Mouse (Mus musculus) myocyte (in vitro differentiated cells): ENCODE data around the gene Srp14.

ENCODE experiments used
- CEBPB ChIP-seq: IDR thresholded peaks from 2 replicates; pipeline ENCODE4 v1.6.1; 2011; ENCODE audit warnings: mild to moderate bottlenecking, moderate library complexity; ENCODE audit not compliant: poor library complexity, insufficient read depth, severe bottlenecking
- E2F4 ChIP-seq: IDR thresholded peaks from one replicate; pipeline ENCODE4 v1.6.1; 2011; ENCODE audit warnings: mild to moderate bottlenecking, control low read depth, moderate library complexity; ENCODE audit not compliant: insufficient read depth
- MYOD1 ChIP-seq, 3 experiments: IDR thresholded peaks; one replicate each; pipeline ENCODE4 v1.6.1; 2011; ENCODE audit warnings: control low read depth in 2 of 3, low read depth in 2 of 3, mild to moderate bottlenecking in 2 of 3, moderate library complexity in 1 of 3; ENCODE audit not compliant: insufficient read length in 2 of 3, control insufficient read depth in 1 of 3
- MYOG ChIP-seq, 3 experiments: IDR thresholded peaks; one replicate each; pipeline ENCODE4 v1.6.1; 2011; ENCODE audit warnings: control low read depth in 2 of 3, low read depth in 2 of 3, mild to moderate bottlenecking in 2 of 3; ENCODE audit not compliant: insufficient read length in 2 of 3, control insufficient read depth in 1 of 3, insufficient read depth in 1 of 3
- POLR2A ChIP-seq: IDR thresholded peaks from one replicate; pipeline ENCODE4 v1.6.1; 2011; ENCODE audit warnings: low read depth, mild to moderate bottlenecking, control low read depth, moderate library complexity; ENCODE audit not compliant: insufficient read length
- REST ChIP-seq: IDR thresholded peaks from one replicate; pipeline ENCODE4 v1.6.1; 2011; ENCODE audit warnings: mild to moderate bottlenecking, control low read depth, moderate library complexity; ENCODE audit not compliant: insufficient read depth, insufficient read length
- TCF12 ChIP-seq: IDR thresholded peaks from one replicate; pipeline ENCODE4 v1.6.1; 2011; ENCODE audit warnings: mild to moderate bottlenecking, control low read depth; ENCODE audit not compliant: poor library complexity, insufficient read depth, severe bottlenecking
- TCF3 ChIP-seq: IDR thresholded peaks from one replicate; pipeline ENCODE4 v1.6.1; 2011; ENCODE audit warnings: low read depth, control low read depth; ENCODE audit not compliant: insufficient read length
- USF1 ChIP-seq: IDR thresholded peaks from one replicate; pipeline ENCODE4 v1.6.1; 2011; ENCODE audit warnings: low read depth, mild to moderate bottlenecking, control low read depth, moderate library complexity

GRCm38 (mm10) chr2:118522265-118522664 lies 42.8 kb upstream of the Srp14 start:
- no peak for TF ChIP-seq POLR2A
- TF ChIP-seq E2F4 = no peak
- TF ChIP-seq TCF12 = no peak
- TF ChIP-seq MYOD1 (IDR thresholded peaks at IDR 0.05; ENCODE audit: control insufficient read depth in 1 of 3, insufficient read length in 2 of 3, low read depth in 2 of 3) = no peak
- TF ChIP-seq MYOG (IDR thresholded peaks at IDR 0.05; ENCODE audit: control insufficient read depth in 1 of 3, insufficient read depth in 1 of 3, insufficient read length in 2 of 3, low read depth in 2 of 3) = no peak
- no peak for TF ChIP-seq TCF3
- TF ChIP-seq USF1 = no peak
- peak; percentile 75 for TF ChIP-seq CEBPB
- TF ChIP-seq REST = no peak
